Mouse (Mus musculus) ES-CJ7 (cell line): ENCODE results near the gene Bnipl.

ENCODE experiments used
- DNase-seq: peaks from one replicate; pipeline ENCODE4 v3.0.0; 2011; ENCODE audit warnings: low read depth, low spot score

Gene Bnipl

DNA sequence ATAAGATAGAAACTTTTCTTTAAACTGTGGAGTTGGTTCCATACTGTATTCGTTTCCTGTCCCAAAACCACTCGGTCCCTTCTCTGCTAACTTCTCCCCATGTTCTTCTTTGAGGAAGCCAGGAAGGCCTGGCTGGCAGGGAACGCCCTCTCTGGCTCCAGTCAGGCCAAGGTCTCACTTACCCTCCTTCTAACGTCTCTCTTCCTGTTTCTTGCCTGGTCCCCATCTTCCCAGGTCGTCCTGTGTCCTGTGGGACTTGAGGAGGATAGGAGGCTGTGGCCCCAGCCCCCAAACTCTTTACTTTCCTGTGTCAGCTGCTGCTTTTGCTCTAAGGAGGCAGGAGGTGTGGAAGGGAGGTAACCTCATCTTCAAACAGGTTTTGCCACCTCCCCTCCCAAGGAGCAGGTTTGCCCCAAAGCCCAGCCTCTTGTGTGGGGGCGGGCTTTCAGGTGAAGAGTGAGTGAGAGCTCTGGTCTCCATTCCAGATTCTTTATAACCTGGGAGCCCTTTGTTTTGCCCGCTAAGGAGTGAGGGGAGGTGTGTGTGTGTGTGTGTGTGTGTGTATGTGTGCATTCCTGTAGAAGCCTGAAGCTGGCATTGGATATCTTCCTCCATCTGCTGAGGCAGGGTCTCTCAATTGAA lies at the start of gene Bnipl:
Bnipl (minus strand) TSS at position 411 of the 642 bp plus-strand sequence.
- DNase-seq, result no peak

DNA sequence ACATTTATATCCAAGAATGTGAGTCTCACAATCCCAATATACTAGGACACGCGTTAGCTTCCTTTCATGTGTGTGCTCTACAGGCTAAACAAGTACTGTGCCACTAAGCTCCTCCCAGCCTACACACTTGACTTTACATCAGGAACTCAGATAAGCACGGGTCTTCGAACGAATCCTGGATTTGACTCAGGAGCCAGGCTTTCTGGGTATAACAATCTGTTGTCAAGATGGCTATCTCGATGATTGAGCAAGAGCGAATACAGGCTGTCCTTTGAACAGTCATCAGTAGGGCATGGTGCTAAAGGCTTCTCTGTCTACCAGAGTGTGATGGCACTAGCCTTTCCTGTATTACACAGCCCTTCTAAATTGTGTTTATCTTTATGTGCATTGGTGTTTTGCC lies 47.0 kb upstream of the Bnipl start:
- no peak for DNase-seq

DNA sequence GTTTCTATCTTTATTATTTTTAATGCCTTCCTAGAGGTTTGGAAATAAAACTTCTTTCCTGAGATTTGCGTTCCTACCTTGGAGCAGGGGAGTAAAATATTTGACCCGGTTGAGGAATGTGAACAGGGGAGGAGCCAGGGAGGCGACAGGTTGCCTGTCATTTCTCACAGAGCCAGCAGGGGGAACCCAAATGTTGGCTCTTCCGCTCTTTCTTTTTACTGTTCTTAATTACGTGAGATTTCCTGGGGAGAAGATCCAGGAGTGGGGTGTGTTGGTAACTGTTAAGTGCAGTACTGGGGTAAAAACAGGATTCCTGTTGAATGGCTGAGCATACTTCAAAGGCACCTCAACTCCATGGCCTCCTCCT lies 45.1 kb upstream of the Bnipl start:
- peak; percentile 77 for DNase-seq

- DNase-seq, result peak; percentile 51
These were observed 44.5 kb upstream of the Bnipl start for GRCm38 (mm10) chr3:95295321-95296102.

DNA sequence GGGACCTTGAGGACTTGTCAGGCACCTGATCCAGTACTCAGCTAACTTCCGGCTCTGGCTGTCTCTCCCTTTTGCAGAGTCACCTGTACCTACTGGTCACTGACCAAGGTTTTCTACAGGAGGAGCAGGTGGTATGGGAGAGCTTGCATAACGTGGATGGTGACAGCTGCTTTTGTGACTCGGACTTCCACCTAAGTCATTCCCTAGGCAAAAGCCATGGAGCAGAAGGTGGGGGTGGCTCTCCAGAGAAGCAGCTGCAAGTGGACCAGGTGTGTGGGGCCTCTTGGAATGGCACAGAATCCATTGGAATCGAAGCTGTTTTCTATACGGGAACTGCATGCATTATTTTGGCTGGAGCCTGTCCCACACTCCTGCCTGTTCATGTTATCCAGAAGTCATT lies 43.7 kb upstream of the Bnipl start:
- DNase-seq, result no peak

DNA sequence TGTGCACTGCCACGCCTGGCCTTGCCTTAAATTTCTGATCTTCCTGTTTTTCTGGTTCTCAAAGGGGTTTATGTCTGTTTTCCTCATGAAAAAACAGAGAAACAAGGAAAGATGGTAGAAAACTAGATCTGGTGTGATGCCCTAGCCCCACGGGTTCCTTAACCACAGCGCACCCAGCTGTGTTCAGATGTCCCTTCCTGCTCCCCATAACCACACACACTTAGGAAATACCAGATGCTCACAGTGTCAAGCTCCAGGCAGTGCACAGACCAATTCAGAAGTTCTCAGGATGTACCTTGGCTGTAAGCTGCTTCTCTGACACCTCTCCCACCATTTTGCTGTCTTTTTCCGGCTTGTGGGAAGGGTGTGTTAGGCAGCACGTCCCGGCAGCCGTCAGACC lies 43.3 kb upstream of the Bnipl start:
- DNase-seq, result no peak

DNA sequence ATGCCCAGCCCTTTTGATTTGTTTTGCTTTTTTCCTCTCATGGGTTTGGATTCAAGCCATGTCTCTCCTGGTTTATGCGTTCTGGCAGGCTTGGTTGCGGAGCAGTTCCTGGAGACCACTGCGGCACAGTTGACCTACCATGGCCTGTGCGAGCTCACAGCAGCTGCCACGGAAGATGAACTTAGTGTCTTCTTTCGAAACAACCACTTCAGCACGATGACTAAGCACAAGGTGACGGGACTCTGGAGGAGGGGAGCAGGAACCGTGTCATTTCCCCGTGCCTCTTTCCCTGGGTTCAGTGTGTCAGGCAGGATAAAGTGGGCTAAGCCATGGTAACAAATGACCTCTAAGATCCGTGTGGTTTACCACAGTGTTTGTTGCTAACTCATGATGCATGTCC lies 42.5 kb upstream of the Bnipl start:
- no peak for DNase-seq

DNA sequence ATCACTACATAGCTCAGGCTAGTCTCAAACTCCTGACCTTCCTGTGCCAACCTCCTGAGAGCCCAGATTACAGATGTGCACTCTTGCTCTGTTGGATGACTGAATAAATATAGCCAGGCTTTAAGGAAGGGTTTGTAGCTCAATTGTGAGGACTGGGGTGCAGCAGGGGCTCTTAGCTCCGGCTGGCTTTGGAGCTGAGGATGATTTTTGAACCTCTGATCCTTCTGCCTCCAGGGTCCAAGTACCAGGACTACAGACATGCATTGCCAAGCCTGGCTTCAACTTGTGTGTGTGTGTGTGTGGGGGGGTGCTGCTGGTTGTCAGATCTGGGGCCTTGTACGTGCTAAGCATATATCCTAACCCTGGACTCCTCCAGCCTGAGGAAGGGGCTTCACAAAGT lies 41.9 kb upstream of the Bnipl start:
- DNase-seq, result no peak

- no peak for DNase-seq
These were observed 40.0 kb upstream of the Bnipl start for GRCm38 (mm10) chr3:95291041-95291440.

GRCm38 (mm10) chr3:95290156-95290555 lies 39.2 kb upstream of the Bnipl start:
- DNase-seq, result peak; percentile 69

DNA sequence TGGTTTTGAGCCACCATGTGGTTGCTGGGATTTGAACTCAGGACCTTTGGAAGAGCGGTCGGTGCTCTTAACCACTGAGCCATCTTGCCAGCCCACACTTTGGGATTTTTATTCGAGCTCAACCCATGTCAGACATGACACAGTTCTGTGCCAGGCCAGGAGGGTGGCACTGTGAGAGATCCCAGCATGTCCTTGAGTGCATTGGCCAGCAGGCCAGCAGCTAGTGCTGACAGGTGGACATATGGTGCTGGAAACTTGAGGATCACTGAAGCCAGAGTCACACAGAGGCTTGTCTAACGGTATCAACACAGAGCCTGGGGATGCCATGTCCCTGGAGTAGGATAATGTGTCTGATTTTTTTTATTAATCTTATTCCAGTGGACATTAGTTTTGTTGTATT lies 38.4 kb upstream of the Bnipl start:
- no peak for DNase-seq

- no peak for DNase-seq
These were observed 36.5 kb upstream of the Bnipl start for GRCm38 (mm10) chr3:95287541-95287940.

GRCm38 (mm10) chr3:95286510-95286909 lies 35.5 kb upstream of the Bnipl start:
- DNase-seq, result peak; percentile 67

GRCm38 (mm10) chr3:95286011-95286410 lies 35.0 kb upstream of the Bnipl start:
- DNase-seq, result no peak

DNA sequence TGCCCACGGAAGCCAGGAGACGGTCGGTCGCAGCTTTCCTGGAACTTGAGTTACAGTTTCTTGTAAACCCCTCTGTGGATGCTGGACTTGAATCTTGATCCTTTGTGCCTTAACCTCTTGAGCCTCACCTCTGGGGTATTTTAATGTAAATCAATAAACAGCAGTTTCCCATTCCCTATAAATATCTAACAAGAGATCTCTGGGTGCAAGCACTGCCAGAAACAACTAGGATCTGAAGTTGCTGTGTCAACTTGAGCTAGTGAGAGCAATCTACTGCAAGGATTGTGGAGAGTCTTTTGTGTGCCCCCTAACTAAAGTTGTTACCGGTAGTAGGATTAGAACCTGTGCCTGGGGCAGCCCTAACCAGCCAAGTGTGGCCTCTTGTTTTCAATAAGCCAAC lies 34.4 kb upstream of the Bnipl start:
- no peak for DNase-seq

- no peak for DNase-seq
These were observed 33.7 kb upstream of the Bnipl start for GRCm38 (mm10) chr3:95284501-95285281.

DNA sequence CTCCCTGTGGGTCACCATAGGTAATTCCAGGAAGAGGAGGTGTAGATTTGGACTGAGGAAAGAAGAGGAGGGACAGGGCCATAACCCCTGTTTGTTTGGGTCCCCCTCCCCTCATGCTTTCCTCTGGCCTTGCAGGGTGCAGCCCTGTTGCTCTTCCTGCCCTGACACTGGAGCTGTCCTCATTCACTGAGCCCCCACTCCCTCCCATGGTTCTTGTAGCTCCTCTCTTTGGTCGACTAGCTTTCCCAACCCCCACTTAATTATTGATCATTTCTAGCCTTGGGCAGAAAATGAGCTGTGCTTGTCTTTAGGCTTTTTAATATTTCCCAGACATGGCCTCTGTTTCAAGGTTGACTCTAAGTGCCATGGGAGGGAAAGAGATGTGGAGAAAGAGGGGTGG lies 33.1 kb upstream of the Bnipl start:
- DNase-seq, result no peak

DNA sequence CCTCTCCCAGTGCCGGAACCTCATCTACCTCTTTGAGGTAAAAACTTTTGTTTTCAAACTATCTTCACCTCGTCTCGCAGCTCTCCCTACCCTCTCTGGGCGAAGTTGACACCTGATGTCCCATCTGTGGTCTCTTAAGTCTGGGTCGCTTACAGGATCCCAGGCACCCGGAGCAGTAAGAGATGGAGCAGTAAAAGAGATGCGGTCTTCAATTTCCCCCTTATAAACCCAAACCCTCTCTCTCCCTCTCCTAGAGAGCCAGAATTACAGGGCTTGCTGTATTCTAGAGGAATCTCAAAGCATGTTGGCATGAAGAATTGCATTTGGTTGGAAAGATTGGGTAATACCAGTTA lies 32.6 kb upstream of the Bnipl start:
- DNase-seq, result no peak

GRCm38 (mm10) chr3:95282865-95283588 lies 32.0 kb upstream of the Bnipl start:
- DNase-seq, result peak; percentile 87

- DNase-seq, result no peak
These were observed 31.4 kb upstream of the Bnipl start for GRCm38 (mm10) chr3:95282381-95282864.

GRCm38 (mm10) chr3:95281216-95282126 lies 30.5 kb upstream of the Bnipl start, which contains the start of the genes Mindy1 and Prune1:
TSS of gene Mindy1 (plus strand) at chr3:95281345.
TSS of gene Prune1 (minus strand) at chr3:95282076.
- DNase-seq, result peak; percentile 98
